Mouse (Mus musculus) bone marrow, adult 2 months (tissue): ENCODE data around the gene Ssc5d.

ENCODE experiments used
- CTCF ChIP-seq: fragments of 200-500 bp; IDR thresholded peaks from 2 replicates; pipeline ENCODE4 v1.5.1; 2011; ENCODE audit warnings: low read length, control low read depth; ENCODE audit not compliant: control insufficient read depth, insufficient read depth
- POLR2A ChIP-seq: fragments of 200-500 bp; IDR thresholded peaks from 2 replicates; pipeline ENCODE4 v1.6.1; 2011; ENCODE audit warnings: low read depth, mild to moderate bottlenecking, control low read depth, low read length, borderline replicate concordance; ENCODE audit not compliant: control insufficient read depth

DNA sequence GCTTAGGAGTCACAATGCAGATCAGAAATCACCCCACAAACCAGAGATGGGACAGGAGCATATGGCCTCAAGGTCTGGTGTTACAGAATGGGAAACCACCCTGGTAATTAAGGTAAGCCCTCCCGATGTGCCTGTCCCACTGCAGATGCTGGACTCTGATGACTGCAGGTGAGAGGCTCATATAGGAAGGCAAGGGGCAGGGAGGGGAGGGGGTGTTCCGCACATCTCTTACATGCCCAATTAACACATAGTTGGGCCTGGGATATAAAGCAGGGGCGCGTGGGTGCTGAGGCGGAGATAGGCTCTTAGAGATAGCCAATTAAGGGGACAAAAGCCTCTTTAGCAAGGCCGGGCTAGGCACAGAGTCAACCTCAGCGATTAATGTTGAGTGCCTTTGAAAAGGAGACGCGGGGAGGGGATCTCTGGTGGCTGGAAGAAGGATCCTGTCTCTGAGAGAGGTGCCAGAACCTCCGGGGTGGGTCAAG lies 19.1 kb upstream of the Ssc5d start, which contains the start of gene Gm36210:
- no peak for TF ChIP-seq POLR2A
- no peak for TF ChIP-seq CTCF
